ENCODE assay signal across 26 mouse cellular contexts in the genomic region with DNA sequence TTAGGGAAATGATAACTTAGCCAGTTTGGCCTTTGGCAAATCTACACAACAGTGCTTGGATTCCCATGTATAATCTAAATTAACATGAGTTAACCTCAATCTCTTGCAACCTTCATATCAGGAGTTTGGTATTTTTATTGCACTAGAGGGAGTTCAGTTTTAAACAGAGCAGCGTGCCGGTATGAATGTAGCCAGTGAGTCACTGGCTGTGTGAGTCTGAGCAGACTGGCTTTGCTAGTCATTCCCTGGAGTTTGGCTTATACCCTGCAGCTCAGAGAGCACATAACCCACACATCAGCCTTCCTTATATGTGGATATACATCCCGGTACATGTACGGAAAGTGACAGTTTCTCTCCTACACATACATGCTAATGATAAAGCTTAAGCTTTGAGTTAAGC.
DNase-seq lines count a peak whose midpoint lies in the region; ATAC-seq and TF ChIP-seq lines count a peak whose summit lies in the region.
"Had no signal": no experiment of that assay in that cellular context is flagged by ENCODE, and none has a peak within 500 bp of the region (broad histone marks: within the 10 kb centered on the region; RNA-seq: fewer than 3 reads in every experiment).

No protein-coding gene starts in this region.

- H3K4me2 ChIP-seq in intestine, embryonic 15.5 days (replicated peaks) = no peak overlapping the region
- no peak overlapping the region for H3K4me2 ChIP-seq in intestine, postnatal 0 days (replicated peaks; ENCODE audit: low read depth)
- H3K4me2 ChIP-seq: heart, embryonic 11.5 days; kidney, embryonic 15.5 days; limb, embryonic 12.5 days; lung, embryonic 14.5 days; midbrain, embryonic 12.5 days; neural tube, embryonic 15.5 days had no signal

- no peaks in the 10 kb centered on the region for H3K9me3 ChIP-seq in intestine, embryonic 15.5 days
- H3K9me3 ChIP-seq in intestine, postnatal 0 days (ENCODE audit: control insufficient read depth) = no peaks in the 10 kb centered on the region
- H3K9me3 ChIP-seq: embryonic facial prominence, embryonic 10.5 days; hindbrain, embryonic 10.5 days; kidney, embryonic 15.5 days; limb, embryonic 12.5 days; midbrain, embryonic 12.5 days; neural tube, embryonic 15.5 days had no signal

- H3K27me3 ChIP-seq in intestine, embryonic 15.5 days (replicated peaks) = no peaks in the 10 kb centered on the region
- no peaks in the 10 kb centered on the region for H3K27me3 ChIP-seq in intestine, postnatal 0 days (replicated peaks; ENCODE audit: control insufficient read depth, insufficient read depth, low read length)
- H3K27me3 ChIP-seq: kidney, embryonic 15.5 days; midbrain, embryonic 12.5 days; neural tube, embryonic 15.5 days had no signal

- H3K27ac ChIP-seq in intestine, embryonic 15.5 days = no peak overlapping the region
- H3K27ac ChIP-seq in intestine, postnatal 0 days (ENCODE audit: low read depth, low read length) = no peak overlapping the region
- H3K27ac ChIP-seq: embryonic facial prominence, embryonic 10.5 days; hindbrain, embryonic 10.5 days; kidney, embryonic 15.5 days; limb, embryonic 12.5 days; liver, embryonic 14.5 days; midbrain, embryonic 12.5 days; neural tube, embryonic 15.5 days had no signal

- peak; percentile 68; the same call in 1 of the 2 replicates for ATAC-seq in intestine, embryonic 15.5 days
- ATAC-seq in intestine, postnatal 0 days = no peak
- ATAC-seq: forebrain, postnatal 0 days; hindbrain, embryonic 16.5 days had no signal

- H3K4me1 ChIP-seq in intestine, embryonic 15.5 days (replicated peaks) = peaks cover 4% of the 10 kb centered on the region; the same call in 1 of the 2 replicates
- H3K4me1 ChIP-seq in intestine, postnatal 0 days (replicated peaks; ENCODE audit: control insufficient read depth, insufficient read depth, low read length) = no peaks in the 10 kb centered on the region
- H3K4me1 ChIP-seq: embryonic facial prominence, embryonic 10.5 days; hindbrain, embryonic 10.5 days; midbrain, embryonic 12.5 days; neural tube, embryonic 15.5 days had no signal

- WGBS in intestine, embryonic 15.5 days = 54% methylated on average over 4 of the region's 4 CpGs
- WGBS in intestine, postnatal 0 days = 33% methylated on average over 4 of the region's 4 CpGs

- H3K9ac ChIP-seq in intestine, embryonic 15.5 days = no peak overlapping the region
- no peak overlapping the region for H3K9ac ChIP-seq in intestine, postnatal 0 days (ENCODE audit: low read depth, low read length)
- H3K9ac ChIP-seq: forebrain, postnatal 0 days; kidney, embryonic 15.5 days; limb, embryonic 12.5 days; liver, embryonic 14.5 days; lung, embryonic 14.5 days; midbrain, embryonic 12.5 days; neural tube, embryonic 15.5 days had no signal

- no peak overlapping the region for H3K4me3 ChIP-seq in intestine, embryonic 15.5 days (replicated peaks)
- H3K4me3 ChIP-seq in intestine, postnatal 0 days (ENCODE audit: low read depth, low read length) = no peak overlapping the region
- H3K4me3 ChIP-seq: embryonic facial prominence, embryonic 10.5 days; hindbrain, embryonic 10.5 days; kidney, embryonic 15.5 days; limb, embryonic 12.5 days; midbrain, embryonic 12.5 days; neural tube, embryonic 15.5 days had no signal

- intact Hi-C loops in heart, postnatal 36 days (cut with DNase I) = no loop called here

- TF ChIP-seq CTCF in intestine, postnatal 0 days (IDR thresholded peaks at IDR 0.05; ENCODE audit: low read depth) = no peak

- peak; percentile 8 to 9 for DNase-seq in right cerebral cortex, adult 2 months (ENCODE audit: low spot score in 2 of 2)
- DNase-seq in right cerebral cortex, postnatal 36 days (ENCODE audit: low spot score in 2 of 2) = no peak
- peak; percentile 55 for DNase-seq in brain, adult 2 months (ENCODE audit: low read depth, low spot score)
- DNase-seq in heart, postnatal 36 days = no peak
- DNase-seq in B cell, adult 2 months = no peak
- DNase-seq: adrenal gland, postnatal 10 days; cerebellum, adult 11-12 months; cerebellum, postnatal 10 days; forebrain, postnatal 0 days; kidney, adult 11 months; kidney, postnatal 36 days; layer of hippocampus, postnatal 36 days; lung, embryonic 14.5 days; right cerebral cortex, postnatal 25 days; thymus, postnatal 25 days had no signal

- no peaks in the 10 kb centered on the region for H3K36me3 ChIP-seq in intestine, embryonic 15.5 days
- H3K36me3 ChIP-seq in intestine, postnatal 0 days (ENCODE audit: control insufficient read depth, insufficient read depth) = no peaks in the 10 kb centered on the region
- H3K36me3 ChIP-seq: embryonic facial prominence, embryonic 10.5 days; hindbrain, embryonic 10.5 days; kidney, embryonic 15.5 days; limb, embryonic 12.5 days; midbrain, embryonic 12.5 days; neural tube, embryonic 15.5 days had no signal

Comparison
In these comparisons a context has a peak if more than half of its experiments do, and no peak if none do; other contexts are left out.
1. DNase-seq: peak in right cerebral cortex, adult 2 months (2 of 2) and brain, adult 2 months (single experiment); none in right cerebral cortex, postnatal 36 days (0 of 2), heart, postnatal 36 days (0 of 2) and B cell, adult 2 months (0 of 2).